Mouse (Mus musculus): ENCODE measurements at regions not wholly inside any gene's neighbourhood (a gene's known extent, or its start where the extent isn't known, plus 50 kb on each side); places are given as distances from the start of the nearest gene placed in this dataset.

- ATAC-seq (replicated peaks; ENCODE audit: poor library complexity), result no peak
Measured at GRCm38 (mm10) chr6:84441721-84442480, 151.8 kb downstream of the Cyp26b1 start.

DNA sequence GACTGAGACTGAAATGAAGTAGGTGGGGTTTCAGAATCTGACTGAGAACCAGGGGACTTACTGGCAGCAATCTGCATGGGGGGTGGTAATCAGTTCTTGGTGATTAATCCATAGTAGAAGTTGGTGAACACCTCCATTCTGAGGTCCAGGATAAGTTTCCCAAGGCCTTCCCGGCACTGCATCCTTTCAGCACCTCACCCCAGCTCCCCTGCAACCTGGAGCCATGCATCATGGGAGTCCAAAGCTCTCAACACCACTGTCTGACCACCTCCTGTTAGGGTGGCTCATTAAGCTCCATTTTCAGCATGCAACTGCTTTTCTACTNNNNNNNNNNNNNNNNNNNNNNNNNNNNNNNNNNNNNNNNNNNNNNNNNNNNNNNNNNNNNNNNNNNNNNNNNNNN lies 157.0 kb downstream of the Cyp26b1 start:
- ATAC-seq (replicated peaks; ENCODE audit: poor library complexity), result no peak

DNA sequence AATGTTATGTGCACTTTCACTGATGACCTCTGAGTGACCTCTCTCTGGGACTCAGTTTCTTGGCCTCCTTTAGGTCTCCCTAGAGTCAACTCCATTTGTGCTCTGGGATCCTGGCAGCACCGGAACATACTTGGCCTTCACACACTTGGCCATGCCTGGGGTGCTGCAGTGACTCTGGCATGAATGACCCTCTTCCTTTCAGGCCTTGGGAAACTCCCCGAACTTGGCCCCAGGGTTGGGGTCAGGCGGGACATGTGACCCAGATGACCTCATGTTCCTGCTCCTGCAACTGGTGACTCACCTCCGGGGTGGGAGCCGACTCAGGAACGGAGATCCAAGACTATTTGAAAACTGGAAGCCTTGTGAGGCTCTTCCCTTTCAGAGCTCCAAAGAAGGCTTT lies 159.2 kb downstream of the Cyp26b1 start:
- no peak for ATAC-seq (replicated peaks; ENCODE audit: poor library complexity)

- no peak for ATAC-seq (replicated peaks; ENCODE audit: poor library complexity)
Measured at GRCm38 (mm10) chr6:84431622-84431955, 162.1 kb downstream of the Cyp26b1 start.

GRCm38 (mm10) chr6:84430925-84431621 lies 162.6 kb downstream of the Cyp26b1 start:
- ATAC-seq (replicated peaks; ENCODE audit: poor library complexity), result no peak

- ATAC-seq (replicated peaks; ENCODE audit: poor library complexity), result no peak
Measured at GRCm38 (mm10) chr6:84430146-84430545, 163.6 kb downstream of the Cyp26b1 start.

DNA sequence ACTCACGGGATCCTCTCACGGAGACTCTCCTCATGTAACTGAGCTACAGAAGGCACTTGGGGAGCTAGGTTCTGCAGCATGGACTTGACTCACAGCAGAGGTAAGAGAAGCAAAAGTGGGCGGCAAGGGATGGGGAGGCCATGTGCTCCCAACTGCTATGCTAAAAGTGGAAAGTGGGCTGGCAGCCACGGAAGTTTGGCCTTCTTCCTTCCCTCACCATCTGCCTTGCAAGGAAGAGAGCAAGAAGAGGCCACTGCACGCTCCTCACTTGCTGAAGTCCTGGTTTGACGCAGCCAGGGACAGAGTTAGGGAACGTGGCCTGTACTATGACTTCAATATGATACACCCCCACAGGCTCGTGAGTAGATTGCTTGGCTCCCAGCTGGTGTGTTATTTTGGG lies 164.5 kb downstream of the Cyp26b1 start:
- no peak for ATAC-seq (replicated peaks; ENCODE audit: poor library complexity)

GRCm38 (mm10) chr6:84426691-84427090 lies 167.0 kb downstream of the Cyp26b1 start:
- no peak for ATAC-seq (replicated peaks; ENCODE audit: poor library complexity)

DNA sequence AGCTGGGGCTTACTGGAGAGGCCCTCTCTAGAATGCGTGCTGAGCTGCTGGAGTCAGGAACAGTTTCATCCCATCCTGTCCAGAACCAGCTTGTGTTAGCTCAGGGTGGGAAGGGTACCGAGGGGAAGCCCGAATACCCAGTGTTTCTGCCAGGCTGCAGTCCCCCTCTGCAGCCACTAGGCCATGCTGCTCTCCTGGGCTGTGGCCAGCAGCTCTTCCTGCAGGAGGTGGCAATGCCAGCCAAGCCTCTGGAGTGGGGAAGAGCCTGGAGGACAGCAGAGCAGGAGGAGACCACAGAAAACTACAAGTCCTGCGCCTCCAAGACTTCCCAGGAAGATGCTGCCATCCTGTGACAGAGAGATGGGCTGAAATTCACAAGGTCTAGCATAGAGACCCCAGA lies 167.9 kb downstream of the Cyp26b1 start:
- ATAC-seq (replicated peaks; ENCODE audit: poor library complexity), result peak; percentile 86

- no peak for ATAC-seq (replicated peaks; ENCODE audit: poor library complexity)
Measured at GRCm38 (mm10) chr6:84422946-84423345, 170.8 kb downstream of the Cyp26b1 start.

GRCm38 (mm10) chr6:84419691-84420090 lies 174.0 kb downstream of the Cyp26b1 start:
- no peak for ATAC-seq (replicated peaks; ENCODE audit: poor library complexity)

DNA sequence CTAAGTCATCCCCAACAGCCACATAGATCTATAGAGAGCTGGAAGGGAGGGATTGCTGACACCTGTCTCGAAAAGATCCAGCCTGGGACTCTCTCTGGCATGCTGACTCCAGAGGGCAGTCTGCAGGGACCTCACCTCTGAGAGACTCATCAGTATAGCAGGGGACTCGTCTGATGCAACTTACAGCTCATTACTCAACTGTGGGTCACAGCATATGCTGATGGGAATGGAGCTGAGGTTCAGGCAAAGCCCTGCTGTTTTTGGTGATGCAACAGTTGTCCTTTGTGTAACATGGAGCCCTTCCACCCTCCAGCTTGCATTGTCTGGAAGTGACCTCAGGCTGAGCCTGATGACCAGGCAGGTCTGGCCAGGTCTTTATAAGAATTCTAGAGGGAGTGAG lies 174.4 kb downstream of the Cyp26b1 start:
- peak; percentile 74 for ATAC-seq (replicated peaks; ENCODE audit: poor library complexity)

GRCm38 (mm10) chr6:84416992-84417636 lies 176.6 kb downstream of the Cyp26b1 start:
- ATAC-seq (replicated peaks; ENCODE audit: poor library complexity), result no peak

DNA sequence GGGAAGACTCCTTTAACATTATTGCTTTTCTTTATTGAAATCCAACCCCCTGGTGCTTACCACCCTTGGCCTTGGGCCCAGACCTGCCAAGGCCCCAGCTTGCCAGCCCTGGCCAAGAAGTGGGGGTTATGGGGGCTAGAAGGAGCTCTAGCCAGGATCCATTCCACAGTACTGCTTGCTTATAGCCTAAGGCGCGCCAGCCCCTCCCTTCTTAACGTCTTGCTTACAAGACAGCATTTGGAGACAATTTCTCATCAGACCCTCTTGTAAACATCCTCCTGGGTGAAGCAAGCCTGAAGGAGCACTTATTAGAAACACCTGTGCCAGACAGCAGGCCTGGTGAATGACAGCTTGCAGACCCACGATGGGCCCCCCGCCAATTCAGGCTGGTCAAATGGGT lies 179.3 kb downstream of the Cyp26b1 start:
- ATAC-seq (replicated peaks; ENCODE audit: poor library complexity), result no peak

DNA sequence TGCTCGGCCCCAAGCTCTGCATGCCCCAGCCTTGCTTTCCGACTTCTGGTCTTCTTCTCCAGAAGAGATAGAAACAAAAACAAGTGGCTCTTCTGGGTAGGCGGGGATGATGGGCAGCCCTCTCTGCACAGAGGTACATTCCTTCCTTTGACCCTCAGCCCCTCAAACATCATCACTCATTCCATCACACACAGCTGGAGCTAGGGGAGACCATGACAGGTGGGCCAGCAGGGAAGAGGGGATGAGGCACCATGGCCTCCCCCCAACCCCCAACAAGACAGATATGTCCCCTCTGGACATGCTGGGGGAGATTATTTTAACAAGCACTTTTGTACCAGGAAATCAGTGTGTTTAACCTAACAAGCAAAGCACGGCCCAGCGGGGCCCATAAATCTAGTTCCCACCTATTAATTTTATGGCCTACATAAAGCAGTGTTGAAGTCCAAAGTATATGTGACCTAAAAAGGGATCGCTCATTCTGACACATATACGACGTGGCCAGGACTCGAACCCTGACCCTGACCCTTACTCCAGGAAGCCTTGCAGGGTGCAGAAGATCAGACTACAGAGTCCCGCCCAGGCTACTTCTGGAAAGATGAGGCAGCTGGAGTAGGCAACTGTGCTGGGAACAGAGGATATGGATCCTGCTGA lies 183.7 kb downstream of the Cyp26b1 start:
- no peak for ATAC-seq (replicated peaks; ENCODE audit: poor library complexity)

DNA sequence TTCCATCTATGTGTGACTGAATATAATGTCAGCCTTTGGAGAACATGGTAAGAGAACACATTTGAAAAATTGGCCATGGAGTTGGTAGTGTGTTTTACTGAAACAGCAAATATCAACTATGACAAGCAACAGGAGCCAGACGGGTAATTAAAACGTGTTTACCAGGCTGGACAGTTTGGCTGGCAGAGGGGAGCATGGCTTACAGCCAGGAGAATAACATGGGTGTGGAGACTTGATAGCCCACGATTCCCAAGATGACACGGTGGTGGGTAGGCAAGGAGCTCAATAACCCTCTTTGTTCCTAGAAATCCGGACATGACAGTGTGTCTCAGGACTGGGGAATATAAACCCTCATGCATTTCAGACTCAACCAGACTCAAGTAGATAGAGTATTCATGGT lies 185.2 kb downstream of the Cyp26b1 start:
- ATAC-seq (replicated peaks; ENCODE audit: poor library complexity), result no peak

- peak; percentile 64 for ATAC-seq (replicated peaks; ENCODE audit: poor library complexity)
Measured at GRCm38 (mm10) chr6:84407773-84408172, 185.9 kb downstream of the Cyp26b1 start.

- peak; percentile 55 for ATAC-seq (replicated peaks; ENCODE audit: poor library complexity)
Measured at GRCm38 (mm10) chr6:84404695-84405094, 189.0 kb downstream of the Cyp26b1 start.

- no peak for ATAC-seq (replicated peaks; ENCODE audit: poor library complexity)
Measured at GRCm38 (mm10) chr6:84402431-84402830, 191.3 kb downstream of the Cyp26b1 start.

- ATAC-seq (replicated peaks; ENCODE audit: poor library complexity), result no peak
Measured at GRCm38 (mm10) chr6:84394496-84395090, 199.1 kb downstream of the Cyp26b1 start.

Measured in megakaryocyte progenitor cell, adult 5-6 weeks (primary cell).